Mouse (Mus musculus): Measurements from ENCODE around the gene Arfip1. TPM values are rescaled to one million over a fixed set of nuclear protein-coding genes. Genes with fewer than 3 reads are reported as not detected.

Arfip1 gene
- polyA plus RNA-seq, 1 experiment from 2014 or later = 29.7 TPM

- no peak overlapping the region for H3K4me2 ChIP-seq (replicated peaks)
- no peak overlapping the region for H3K4me3 ChIP-seq
- 0 out of 2 replicates have a peak, but pooled peaks cover 3% of the 10 kb centered on the region for H3K36me3 ChIP-seq
- H3K9ac ChIP-seq (replicated peaks) = no peak overlapping the region
- no peaks in the 10 kb centered on the region for H3K9me3 ChIP-seq
- H3K27ac ChIP-seq (replicated peaks) = no peak overlapping the region
- 93% methylated on average over 3 of the region's 3 CpGs for WGBS
- peaks cover 4% of the 10 kb centered on the region; the same call in 1 of the 2 replicates for H3K4me1 ChIP-seq
- H3K27me3 ChIP-seq = no peaks in the 10 kb centered on the region
- no peak for ATAC-seq (ENCODE audit: low FRiP score, low read depth)
Measured at GRCm38 (mm10) chr3:84516163-84516562, 66.3 kb downstream of the Arfip1 start.

- H3K36me3 ChIP-seq = no peaks in the 10 kb centered on the region; the same call in 1 of the 2 replicates
- no peaks in the 10 kb centered on the region for H3K9me3 ChIP-seq
- no peak overlapping the region for H3K4me3 ChIP-seq
- H3K4me1 ChIP-seq = peaks cover 4% of the 10 kb centered on the region; the same call in 1 of the 2 replicates
- H3K27me3 ChIP-seq = no peaks in the 10 kb centered on the region
- no peak overlapping the region for H3K9ac ChIP-seq (replicated peaks)
- no peak for ATAC-seq (ENCODE audit: low FRiP score, low read depth)
- no peak overlapping the region for H3K27ac ChIP-seq (replicated peaks)
- H3K4me2 ChIP-seq (replicated peaks) = no peak overlapping the region
- 83% methylated on average over 6 of the region's 6 CpGs for WGBS
Measured at GRCm38 (mm10) chr3:84512774-84513515, 69.5 kb downstream of the Arfip1 start.

GRCm38 (mm10) chr3:84505193-84505592 is 77.2 kb downstream of the Arfip1 start:
- Histone ChIP-seq H3K9me3 (no peaks in the 10 kb centered on the region), H3K9ac (replicated peaks) (no peak overlapping the region), H3K4me3 (no peak overlapping the region), H3K27ac (replicated peaks) (no peak overlapping the region), H3K4me2 (replicated peaks) (no peak overlapping the region), H3K4me1 (peaks cover 10% of the 10 kb centered on the region; the same call in 1 of the 2 replicates), H3K27me3 (no peaks in the 10 kb centered on the region), H3K36me3 (no peaks in the 10 kb centered on the region; the same call in 1 of the 2 replicates)
- 89% methylated on average over 4 of the region's 4 CpGs for WGBS
- ATAC-seq (ENCODE audit: low FRiP score, low read depth) = no peak

- Histone ChIP-seq H3K27me3 (no peaks in the 10 kb centered on the region), H3K9ac (replicated peaks) (no peak overlapping the region), H3K36me3 (no peaks in the 10 kb centered on the region; the same call in 1 of the 2 replicates), H3K4me1 (peaks cover 10% of the 10 kb centered on the region; the same call in 1 of the 2 replicates), H3K4me3 (no peak overlapping the region), H3K27ac (replicated peaks) (no peak overlapping the region), H3K4me2 (replicated peaks) (no peak overlapping the region), H3K9me3 (no peaks in the 10 kb centered on the region)
- no peak for ATAC-seq (ENCODE audit: low FRiP score, low read depth)
- 93% methylated on average over 8 of the region's 8 CpGs for WGBS
Measured at GRCm38 (mm10) chr3:84504291-84504690, 78.1 kb downstream of the Arfip1 start.

GRCm38 (mm10) chr3:84502101-84502500 is 80.3 kb downstream of the Arfip1 start:
- no peak for ATAC-seq (ENCODE audit: low FRiP score, low read depth)
- 79% methylated on average over 2 of the region's 2 CpGs for WGBS

GRCm38 (mm10) chr3:84500491-84500890 is 81.9 kb downstream of the Arfip1 start:
- Histone ChIP-seq H3K27me3 (no peaks in the 10 kb centered on the region), H3K9ac (replicated peaks) (no peak overlapping the region), H3K36me3 (no peaks in the 10 kb centered on the region), H3K4me3 (no peak overlapping the region), H3K27ac (replicated peaks) (no peak overlapping the region), H3K9me3 (no peaks in the 10 kb centered on the region), H3K4me1 (peaks cover 10% of the 10 kb centered on the region; the same call in 1 of the 2 replicates), H3K4me2 (replicated peaks) (no peak overlapping the region)
- 84% methylated on average over 10 of the region's 10 CpGs for WGBS
- ATAC-seq (ENCODE audit: low FRiP score, low read depth) = no peak

More at GRCm38 (mm10) chr3:84502101-84502500, 80.3 kb downstream of the Arfip1 start:
- Histone ChIP-seq H3K9me3 (no peaks in the 10 kb centered on the region), H3K27me3 (no peaks in the 10 kb centered on the region), H3K4me3 (no peak overlapping the region), H3K36me3 (no peaks in the 10 kb centered on the region), H3K4me2 (replicated peaks) (no peak overlapping the region), H3K9ac (replicated peaks) (no peak overlapping the region), H3K27ac (replicated peaks) (no peak overlapping the region), H3K4me1 (peaks cover 10% of the 10 kb centered on the region; the same call in 1 of the 2 replicates)

GRCm38 (mm10) chr3:84497718-84498117 is 84.7 kb downstream of the Arfip1 start:
- no peak overlapping the region for H3K4me2 ChIP-seq (replicated peaks)
- no peaks in the 10 kb centered on the region for H3K27me3 ChIP-seq
- H3K4me1 ChIP-seq = peaks cover 10% of the 10 kb centered on the region; the same call in 1 of the 2 replicates
- no peaks in the 10 kb centered on the region for H3K9me3 ChIP-seq
- 84% methylated on average over 11 of the region's 11 CpGs for WGBS
- no peak for ATAC-seq (ENCODE audit: low FRiP score, low read depth)
- H3K27ac ChIP-seq (replicated peaks) = no peak overlapping the region
- H3K4me3 ChIP-seq = no peak overlapping the region
- H3K36me3 ChIP-seq = peaks cover 2% of the 10 kb centered on the region; the same call in 1 of the 2 replicates
- no peak overlapping the region for H3K9ac ChIP-seq (replicated peaks)

- 95% methylated on average over 8 of the region's 8 CpGs for WGBS
- H3K27ac ChIP-seq (replicated peaks) = no peak overlapping the region
Measured at GRCm38 (mm10) chr3:84492657-84493056, 89.8 kb downstream of the Arfip1 start.

GRCm38 (mm10) chr3:84492148-84492547 is 90.3 kb downstream of the Arfip1 start:
- no peak for ATAC-seq (ENCODE audit: low FRiP score, low read depth)
- no peaks in the 10 kb centered on the region for H3K9me3 ChIP-seq
- peaks cover 3% of the 10 kb centered on the region; the same call in 1 of the 2 replicates for H3K36me3 ChIP-seq
- H3K4me2 ChIP-seq (replicated peaks) = no peak overlapping the region
- H3K27ac ChIP-seq (replicated peaks) = no peak overlapping the region
- peaks cover 3% of the 10 kb centered on the region; the same call in 1 of the 2 replicates for H3K4me1 ChIP-seq
- no peaks in the 10 kb centered on the region for H3K27me3 ChIP-seq
- no peak overlapping the region for H3K9ac ChIP-seq (replicated peaks)
- 92% methylated on average over 4 of the region's 4 CpGs for WGBS
- no peak overlapping the region for H3K4me3 ChIP-seq

More at GRCm38 (mm10) chr3:84492657-84493056, 89.8 kb downstream of the Arfip1 start:
- peaks cover 3% of the 10 kb centered on the region; the same call in 1 of the 2 replicates for H3K4me1 ChIP-seq
- H3K36me3 ChIP-seq = peaks cover 3% of the 10 kb centered on the region; the same call in 1 of the 2 replicates
- no peak overlapping the region for H3K4me3 ChIP-seq
- no peaks in the 10 kb centered on the region for H3K27me3 ChIP-seq
- ATAC-seq (ENCODE audit: low FRiP score, low read depth) = no peak
- H3K9ac ChIP-seq (replicated peaks) = no peak overlapping the region
- H3K4me2 ChIP-seq (replicated peaks) = no peak overlapping the region
- no peaks in the 10 kb centered on the region for H3K9me3 ChIP-seq

- Histone ChIP-seq H3K27ac (replicated peaks) (no peak overlapping the region), H3K27me3 (no peaks in the 10 kb centered on the region; the same call in 1 of the 2 replicates), H3K4me2 (replicated peaks) (no peak overlapping the region), H3K4me3 (no peak overlapping the region), H3K36me3 (peaks cover 3% of the 10 kb centered on the region; the same call in 1 of the 2 replicates), H3K9me3 (no peaks in the 10 kb centered on the region), H3K9ac (replicated peaks) (no peak overlapping the region), H3K4me1 (peaks cover 3% of the 10 kb centered on the region; the same call in 1 of the 2 replicates)
- no peak for ATAC-seq (ENCODE audit: low FRiP score, low read depth)
- 50% methylated on average over 6 of the region's 6 CpGs for WGBS
Measured at GRCm38 (mm10) chr3:84488716-84489115, 93.7 kb downstream of the Arfip1 start.

- Histone ChIP-seq H3K9me3 (no peaks in the 10 kb centered on the region), H3K4me1 (peaks cover 9% of the 10 kb centered on the region; the same call in 1 of the 2 replicates), H3K9ac (replicated peaks) (no peak overlapping the region), H3K4me2 (replicated peaks) (no peak overlapping the region), H3K4me3 (no peak overlapping the region), H3K27me3 (peaks cover 27% of the 10 kb centered on the region), H3K27ac (replicated peaks) (no peak overlapping the region), H3K36me3 (no peaks in the 10 kb centered on the region)
- no peak for ATAC-seq (ENCODE audit: low FRiP score, low read depth)
- 82% methylated on average over 3 of the region's 3 CpGs for WGBS
Measured at GRCm38 (mm10) chr3:84484891-84485290, 97.5 kb downstream of the Arfip1 start.

GRCm38 (mm10) chr3:84484333-84484732 is 98.1 kb downstream of the Arfip1 start:
- Histone ChIP-seq H3K9ac (replicated peaks) (no peak overlapping the region), H3K4me3 (no peak overlapping the region), H3K27me3 (peaks cover 32% of the 10 kb centered on the region), H3K4me1 (peaks cover 12% of the 10 kb centered on the region), H3K4me2 (replicated peaks) (no peak overlapping the region), H3K9me3 (no peaks in the 10 kb centered on the region), H3K36me3 (no peaks in the 10 kb centered on the region), H3K27ac (replicated peaks) (no peak overlapping the region)
- no peak for ATAC-seq (ENCODE audit: low FRiP score, low read depth)
- WGBS = 77% methylated on average over 4 of the region's 4 CpGs

All from midbrain, embryonic 12.5 days (tissue).